Mouse (Mus musculus) cerebellum, adult (tissue): ENCODE data around the gene Ube2d1.
A peak's percentile ranks its signal among the peaks of the same experiment; 100 is the strongest.

Experiments used
- ATAC-seq: cut with Nextera tagmentation; 2 replicates; pipeline ENCODE4 v1.9.2; 2017; ENCODE audit warnings: mild to moderate bottlenecking, moderate library complexity, mixed read lengths; ENCODE audit not compliant: insufficient number of reproducible peaks, low FRiP score, low TSS enrichment

The Ube2d1 gene

DNA sequence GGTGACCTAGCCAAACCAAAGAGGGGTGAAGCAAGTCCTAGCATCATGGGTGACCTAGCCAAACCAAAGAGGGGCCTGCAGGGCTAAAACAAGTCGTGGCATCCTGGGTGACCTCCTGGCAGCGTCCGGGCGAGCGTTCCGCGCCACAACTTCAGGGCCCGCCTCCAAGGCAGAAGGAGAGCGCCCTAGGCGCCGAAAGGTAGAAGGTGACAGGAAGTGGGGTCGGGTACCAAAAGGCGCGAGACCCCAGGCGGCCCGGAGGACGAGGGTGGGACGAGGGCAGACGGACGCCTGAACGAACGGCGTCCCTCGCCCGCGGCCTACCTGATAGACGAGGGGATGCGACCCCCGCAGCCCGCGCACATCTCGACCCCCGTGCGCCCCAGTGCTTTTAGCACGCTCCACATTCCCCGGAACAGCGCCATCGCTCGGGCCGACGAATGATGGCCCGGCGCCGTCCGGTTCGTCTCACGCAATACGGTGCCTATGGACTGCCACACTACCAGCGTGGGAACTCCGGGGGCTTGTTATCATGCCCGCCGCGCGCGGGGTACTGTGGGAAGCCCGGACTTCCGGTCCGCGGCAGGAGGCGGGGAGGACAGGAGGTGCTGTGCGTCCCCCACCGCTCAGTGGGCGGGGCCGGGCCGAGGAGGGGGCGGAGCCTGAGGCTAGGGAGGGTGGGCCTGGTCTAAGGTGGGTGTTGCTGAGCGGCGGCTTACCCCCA, 47.4 kb downstream of the Ube2d1 start:
- ATAC-seq = peak; percentile 94

- ATAC-seq = no peak
Measured at GRCm38 (mm10) chr10:71234071-71234470, 51.0 kb downstream of the Ube2d1 start.

DNA sequence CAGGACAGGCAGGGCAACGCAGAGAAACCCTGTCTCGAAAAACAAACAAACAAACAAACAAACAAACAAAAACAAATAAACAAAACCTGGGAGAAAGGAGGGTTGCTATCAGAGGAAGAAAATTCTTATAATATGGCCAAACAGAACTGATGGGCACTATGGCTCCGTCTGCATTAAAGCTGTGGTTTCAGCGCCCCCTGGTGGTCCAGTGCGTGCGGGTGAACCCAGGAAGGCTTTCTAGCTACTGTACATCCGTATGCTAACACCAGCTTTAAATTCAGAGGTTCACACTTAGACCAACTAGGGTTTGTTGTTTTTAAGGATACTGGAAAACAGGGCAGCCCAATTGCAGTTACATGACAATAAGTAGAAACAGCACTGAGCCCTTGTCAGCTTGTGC, 59.2 kb downstream of the Ube2d1 start:
- ATAC-seq = peak; percentile 77

- ATAC-seq = no peak
Measured at GRCm38 (mm10) chr10:71223101-71223500, 62.0 kb downstream of the Ube2d1 start.

- no peak for ATAC-seq
Measured at GRCm38 (mm10) chr10:71222639-71223038, 62.4 kb downstream of the Ube2d1 start.

DNA sequence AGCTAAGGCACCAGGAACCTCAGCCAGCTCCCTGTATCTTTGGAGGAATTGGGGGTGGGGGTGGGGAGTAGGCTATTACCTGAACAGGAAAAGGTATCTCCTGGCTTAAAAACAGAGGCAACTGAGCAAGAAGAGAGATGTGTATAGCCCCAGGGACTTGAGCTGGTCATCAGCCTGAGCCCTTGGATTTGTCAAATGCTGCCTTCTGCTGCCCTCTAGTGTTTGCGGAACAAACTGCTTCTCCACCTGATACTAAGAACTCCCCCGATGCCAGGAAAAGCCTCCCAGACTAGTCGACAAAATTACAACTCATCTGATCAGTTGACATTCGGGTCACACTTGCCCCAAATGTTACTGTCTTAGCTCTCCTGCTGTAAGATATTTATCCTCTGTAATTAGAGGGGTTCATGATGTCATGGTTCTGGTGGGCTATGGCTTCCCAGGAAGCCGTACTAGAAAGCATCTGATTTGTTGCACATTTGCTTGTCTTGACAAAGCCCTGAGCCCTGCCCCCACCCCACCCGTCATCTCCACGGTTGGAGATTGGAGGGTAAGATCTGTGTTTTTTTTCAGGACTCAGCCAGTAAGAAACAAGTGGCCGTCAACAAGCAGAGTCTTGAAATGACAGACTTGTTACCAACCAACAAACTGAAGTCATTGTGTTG, 66.7 kb downstream of the Ube2d1 start:
- peak; percentile 82 for ATAC-seq

- no peak for ATAC-seq
Measured at GRCm38 (mm10) chr10:71215996-71216395, 69.1 kb downstream of the Ube2d1 start.
